Mouse (Mus musculus): ENCODE data around the gene Omp.

DNA sequence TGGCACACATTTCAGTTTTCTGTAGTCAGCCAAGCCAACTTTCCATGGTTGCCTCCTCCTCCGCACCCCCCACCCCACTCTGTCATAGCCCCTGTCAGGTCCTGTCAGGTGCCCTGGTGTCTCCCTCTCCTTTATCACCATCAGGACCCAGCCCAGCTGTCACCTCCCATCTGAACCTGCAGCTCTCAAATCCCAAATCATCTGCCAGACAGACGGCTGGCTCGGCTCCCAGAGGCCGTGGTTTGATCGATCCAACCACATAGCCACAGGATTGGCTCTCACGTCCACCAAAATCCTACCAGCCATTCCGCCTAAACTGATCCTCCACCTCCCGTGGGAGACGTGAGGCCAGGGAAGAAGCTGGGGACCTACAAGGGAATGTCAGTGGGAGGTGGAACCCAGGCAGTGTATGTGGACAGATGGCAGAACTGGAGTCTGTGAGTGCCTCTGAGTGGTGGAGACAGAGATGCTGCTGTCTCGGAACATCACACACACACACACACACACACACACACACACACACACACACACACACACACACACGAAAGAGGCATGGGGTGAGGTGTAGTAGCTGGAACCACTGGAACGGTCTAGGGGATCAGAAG, 642 bp upstream of the Omp start:
- TF ChIP-seq EP300 (IDR thresholded peaks at IDR 0.05; ENCODE audit: insufficient read depth, low read depth, low read length) (no peak), CTCF (IDR thresholded peaks at IDR 0.05) (no peak)

Measured in heart, adult 2 months (tissue).